Mouse (Mus musculus) stomach, embryonic 16.5 days (tissue): Measurements from ENCODE around the gene Phka2. TPM values are rescaled to one million over a fixed set of nuclear protein-coding genes. Genes with fewer than 3 reads are reported as not detected.

Experiments
- ATAC-seq: fragments of 200-750 bp; cut with Nextera tagmentation; 2 replicates; pipeline ENCODE4 v1.8.0; 2017; ENCODE audit warnings: moderate number of reproducible peaks, moderate TSS enrichment; ENCODE audit not compliant: insufficient read depth, low FRiP score
- H3K27ac ChIP-seq: fragments of 300-500 bp; sonication (generic); 2 replicates; pipeline ENCODE4 v1.5.1; 2014; ENCODE audit warnings: low read length
- H3K27me3 ChIP-seq: fragments of 300-500 bp; sonication (generic); 2 replicates; pipeline ENCODE4 v1.6.1; 2014; ENCODE audit warnings: low read length, control low read depth, mixed read lengths; ENCODE audit not compliant: control insufficient read depth, insufficient read depth
- H3K36me3 ChIP-seq: fragments of 300-500 bp; sonication (generic); 2 replicates; pipeline ENCODE4 v1.6.1; 2014; ENCODE audit warnings: low read length; ENCODE audit not compliant: control insufficient read depth, insufficient read depth
- H3K4me1 ChIP-seq: fragments of 300-500 bp; sonication (generic); 2 replicates; pipeline ENCODE4 v1.6.1; 2014; ENCODE audit warnings: low read length, control low read depth, mixed read lengths; ENCODE audit not compliant: control insufficient read depth, insufficient read depth
- H3K4me2 ChIP-seq: fragments of 300-500 bp; sonication (generic); 2 replicates; pipeline ENCODE4 v1.6.1; 2014; ENCODE audit warnings: low read depth, low read length, mixed read lengths
- H3K4me3 ChIP-seq: fragments of 300-500 bp; sonication (generic); replicated peaks from 2 replicates; pipeline ENCODE4 v1.5.1; 2014; ENCODE audit warnings: mild to moderate bottlenecking, low read length
- H3K9ac ChIP-seq: fragments of 300-500 bp; sonication (generic); 2 replicates; pipeline ENCODE4 v1.6.1; 2014; ENCODE audit warnings: low read length
- H3K9me3 ChIP-seq: fragments of 300-500 bp; sonication (generic); replicated peaks from 2 replicates; pipeline ENCODE4 v1.6.1; 2016; ENCODE audit warnings: low read length, control low read depth; ENCODE audit not compliant: control insufficient read depth
- WGBS: fragments of 180-500 bp; shearing (Covaris S2); extraction: QIAGEN DNeasy Blood & Tissue Kit; methylation state at CpG from one replicate; pipeline ENCODE4 v1.1.7; 2014; 5-methylcytosine and 5-hydroxymethylcytosine counted together
- polyA plus RNA-seq: library from polyadenylated mRNA; unstranded; fragments of >200 nt; fragmentation: Nextera tagmentation; extraction: Ambion mirVana; gene quantifications from 2 replicates; pipeline ENCODE4 v1.2.1, GENCODE M21; 2015

The Phka2 gene
- polyA plus RNA-seq, 1 experiment from 2014 or later: 15.4 TPM

GRCm38 (mm10) chrX:160609849-160610248 is 107.9 kb downstream of the Phka2 start:
- Histone ChIP-seq H3K4me3 (no peak overlapping the region), H3K4me2 (no peak overlapping the region), H3K9me3 (no peaks in the 10 kb centered on the region), H3K36me3 (no peaks in the 10 kb centered on the region), H3K9ac (no peak overlapping the region), H3K4me1 (no peaks in the 10 kb centered on the region), H3K27ac (no peak overlapping the region), H3K27me3 (no peaks in the 10 kb centered on the region)
- ATAC-seq: no peak
- 45% methylated on average over 3 of the region's 3 CpGs for WGBS

GRCm38 (mm10) chrX:160610482-160610881 is 108.5 kb downstream of the Phka2 start:
- 84% methylated on average over 2 of the region's 2 CpGs for WGBS
- Histone ChIP-seq H3K4me2 (no peak overlapping the region), H3K27ac (no peak overlapping the region), H3K4me1 (no peaks in the 10 kb centered on the region), H3K36me3 (no peaks in the 10 kb centered on the region), H3K27me3 (no peaks in the 10 kb centered on the region), H3K9me3 (no peaks in the 10 kb centered on the region), H3K9ac (no peak overlapping the region), H3K4me3 (no peak overlapping the region)
- ATAC-seq: no peak

- Histone ChIP-seq H3K9ac (no peak overlapping the region), H3K36me3 (no peaks in the 10 kb centered on the region), H3K9me3 (no peaks in the 10 kb centered on the region), H3K27me3 (no peaks in the 10 kb centered on the region), H3K4me1 (no peaks in the 10 kb centered on the region), H3K27ac (no peak overlapping the region), H3K4me2 (no peak overlapping the region), H3K4me3 (no peak overlapping the region)
- ATAC-seq: no peak
- WGBS: 45% methylated on average over 4 of the region's 4 CpGs
Observed at GRCm38 (mm10) chrX:160610882-160611644, 109.1 kb downstream of the Phka2 start.

Other genes with a start within 250 kb of the Phka2 start
- 5.1 and 5.2 TPM in 2 replicates for gene Adgrg2, start 111.5 kb upstream of the Phka2 start, polyA plus RNA-seq
- 0.21 TPM in 1 of 2 replicates, not detected in the other for gene Ppef1, start 233.6 kb downstream of the Phka2 start, polyA plus RNA-seq